Mouse (Mus musculus) C2C12 (cell line): ENCODE data around the gene Tmem209. TPM values are rescaled to one million over a fixed set of nuclear protein-coding genes. Genes with fewer than 3 reads are reported as not detected.

ENCODE experiments used
- H3K27me3 ChIP-seq: one replicate; pipeline ENCODE4 v1.6.1; 2011; ENCODE audit not compliant: control insufficient read depth, insufficient read depth, insufficient read length
- H3K36me3 ChIP-seq: one replicate; pipeline ENCODE4 v1.6.1; 2011; ENCODE audit not compliant: control insufficient read depth, insufficient read depth
- H3K4me3 ChIP-seq: one replicate; pipeline ENCODE4 v1.5.1; 2011; ENCODE audit warnings: mild to moderate bottlenecking, control low read depth; ENCODE audit not compliant: poor library complexity, insufficient read depth, severe bottlenecking
- H3K79me2 ChIP-seq: one replicate; pipeline ENCODE4 v1.6.1; 2011; ENCODE audit not compliant: control insufficient read depth, insufficient read depth
- H3K79me3 ChIP-seq: one replicate; pipeline ENCODE4 v1.6.1; 2011; ENCODE audit warnings: low read depth, control low read depth
- H3ac ChIP-seq: one replicate; pipeline ENCODE3; 2011; ENCODE audit warnings: low read depth; ENCODE audit not compliant: control insufficient read depth, insufficient read length
- CEBPB ChIP-seq: IDR thresholded peaks from one replicate; pipeline ENCODE4 v1.6.1; 2011; ENCODE audit warnings: low read depth, mild to moderate bottlenecking, control low read depth, moderate library complexity
- CTCF ChIP-seq: IDR thresholded peaks from one replicate; pipeline ENCODE4 v1.5.1; 2011; ENCODE audit not compliant: control insufficient read depth, insufficient read depth, insufficient read length
- FOSL1 ChIP-seq: IDR thresholded peaks from one replicate; pipeline ENCODE4 v1.8.0; 2011; ENCODE audit warnings: mild to moderate bottlenecking, low read length; ENCODE audit not compliant: poor library complexity, insufficient read depth, severe bottlenecking
- MAX ChIP-seq: IDR thresholded peaks from one replicate; pipeline ENCODE4 v1.6.1; 2011; ENCODE audit warnings: mild to moderate bottlenecking, control low read depth
- MYOD1 ChIP-seq: IDR thresholded peaks from one replicate; pipeline ENCODE4 v1.6.1; 2011; ENCODE audit warnings: low read depth; ENCODE audit not compliant: control insufficient read depth, insufficient read length
- MYOG ChIP-seq: IDR thresholded peaks from one replicate; pipeline ENCODE4 v1.6.1; 2011; ENCODE audit not compliant: control insufficient read depth, insufficient read length; ENCODE audit errors: extremely low read depth
- USF1 ChIP-seq: IDR thresholded peaks from one replicate; pipeline ENCODE4 v1.6.1; 2011; ENCODE audit warnings: low read depth, mild to moderate bottlenecking, control low read depth, moderate library complexity
- polyA plus RNA-seq: library from polyadenylated mRNA; unstranded; fragments of >200 nt; fragmentation: generic; extraction: Trizol; gene quantifications from one replicate; pipeline ENCODE4 v1.2.1, GENCODE M21; 2012; ENCODE audit warnings: missing spikeins

Tmem209 gene
- polyA plus RNA-seq, 1 experiment = 19.5 TPM

DNA sequence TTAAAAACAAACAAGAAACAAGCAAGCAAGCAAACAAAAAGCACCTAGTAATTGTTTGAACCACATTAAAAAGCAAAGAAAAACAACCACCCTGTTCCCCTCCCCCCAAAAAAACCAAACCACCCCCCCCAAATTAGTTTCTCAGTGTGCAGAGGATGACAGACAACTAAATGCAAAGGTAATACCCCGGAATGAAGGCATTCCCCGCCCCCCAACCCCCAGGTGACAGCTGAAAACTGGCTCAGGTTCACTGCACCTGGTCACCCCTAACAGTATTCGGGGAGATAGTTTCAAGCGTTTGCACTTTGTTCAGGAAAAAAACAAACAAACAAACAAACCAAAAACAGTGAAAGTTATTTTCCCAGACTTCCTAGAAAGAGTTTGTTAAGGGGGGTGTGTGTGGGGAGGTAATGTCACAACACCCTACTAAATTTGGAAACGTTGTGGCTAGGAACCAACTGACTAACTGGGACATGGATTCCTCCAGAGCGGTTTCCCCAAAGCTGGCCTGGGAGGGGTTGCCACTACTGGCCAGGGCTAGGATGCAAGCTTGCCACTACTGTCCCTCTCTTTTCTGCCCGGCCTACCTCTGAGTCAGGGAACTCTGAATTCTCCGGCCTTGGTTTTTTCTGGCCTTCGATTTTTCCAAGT lies 38.2 kb upstream of the Tmem209 start:
- no peaks in the 10 kb centered on the region for H3K36me3 ChIP-seq
- H3ac ChIP-seq = no peak overlapping the region
- no peaks in the 10 kb centered on the region for H3K27me3 ChIP-seq
- no peak overlapping the region for H3K4me3 ChIP-seq
- no peaks in the 10 kb centered on the region for H3K79me2 ChIP-seq
- no peak for TF ChIP-seq FOSL1
- TF ChIP-seq MYOD1 = no peak
- no peak for TF ChIP-seq MAX
- TF ChIP-seq CTCF = no peak
- TF ChIP-seq USF1 = no peak
- TF ChIP-seq CEBPB = no peak
- no peak for TF ChIP-seq MYOG
- H3K79me3 ChIP-seq = no peaks in the 10 kb centered on the region

DNA sequence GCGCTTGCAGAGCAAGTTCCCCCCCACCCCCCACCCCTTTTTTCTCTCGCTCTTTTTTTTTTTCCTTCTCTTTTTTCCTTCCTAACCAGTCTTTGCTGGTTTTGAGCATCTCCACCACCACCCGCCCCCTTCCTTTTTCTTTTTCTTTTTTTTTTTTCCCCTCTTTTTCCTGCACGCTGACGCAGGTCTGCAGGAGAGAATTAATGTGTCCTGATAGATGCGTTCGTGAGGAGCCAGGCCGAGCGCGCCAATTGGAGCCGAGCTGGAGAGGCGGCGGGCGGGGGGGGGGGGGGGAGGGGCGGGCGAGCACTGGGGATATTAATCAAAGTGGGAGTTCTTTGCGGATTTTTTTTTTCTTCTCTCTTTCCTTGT lies 37.7 kb upstream of the Tmem209 start:
- H3K27me3 ChIP-seq = no peaks in the 10 kb centered on the region
- TF ChIP-seq MAX = no peak
- no peak for TF ChIP-seq MYOG

GRCm38 (mm10) chr6:30546571-30547273 lies 37.1 kb upstream of the Tmem209 start:
- Histone ChIP-seq H3K4me3 (no peak overlapping the region), H3K27me3 (no peaks in the 10 kb centered on the region), H3K79me2 (no peaks in the 10 kb centered on the region), H3ac (no peak overlapping the region), H3K36me3 (no peaks in the 10 kb centered on the region), H3K79me3 (no peaks in the 10 kb centered on the region)
- TF ChIP-seq MYOG (no peak), MYOD1 (no peak), FOSL1 (no peak), CTCF (no peak), MAX (no peak), USF1 (no peak), CEBPB (no peak)

More for the DNA sequence above, 37.7 kb upstream of the Tmem209 start:
- Histone ChIP-seq H3K79me3 (no peaks in the 10 kb centered on the region), H3K36me3 (no peaks in the 10 kb centered on the region), H3K79me2 (no peaks in the 10 kb centered on the region), H3ac (no peak overlapping the region), H3K4me3 (no peak overlapping the region)

- Histone ChIP-seq H3ac (no peak overlapping the region), H3K79me2 (no peaks in the 10 kb centered on the region), H3K79me3 (no peaks in the 10 kb centered on the region), H3K36me3 (no peaks in the 10 kb centered on the region), H3K4me3 (no peak overlapping the region), H3K27me3 (no peaks in the 10 kb centered on the region)
- TF ChIP-seq MYOG = no peak
- no peak for TF ChIP-seq CTCF
- TF ChIP-seq MYOD1 = no peak
Observed at GRCm38 (mm10) chr6:30545689-30546088, 36.1 kb upstream of the Tmem209 start.

DNA sequence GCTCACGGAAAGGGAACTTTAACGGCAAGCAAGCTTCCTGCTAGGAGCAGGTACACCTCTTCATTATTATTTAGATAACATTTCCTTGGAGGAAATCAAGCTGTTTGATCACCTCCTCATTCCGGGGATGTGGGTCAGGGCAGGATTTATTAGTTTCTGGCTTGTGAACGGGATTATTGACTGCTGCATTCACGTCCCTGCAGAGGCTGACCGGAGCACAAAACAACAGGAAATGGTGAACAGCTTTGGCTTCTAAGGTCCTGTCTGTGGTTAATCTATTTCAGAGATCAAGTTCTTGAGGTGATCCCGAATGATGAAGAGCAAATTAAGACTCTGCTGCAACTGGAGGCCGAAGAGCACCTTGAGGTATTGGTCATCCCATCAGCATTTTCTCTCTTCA lies 34.3 kb upstream of the Tmem209 start:
- Histone ChIP-seq H3ac (no peak overlapping the region), H3K27me3 (no peaks in the 10 kb centered on the region), H3K36me3 (no peaks in the 10 kb centered on the region), H3K79me2 (no peaks in the 10 kb centered on the region), H3K4me3 (no peak overlapping the region), H3K79me3 (no peaks in the 10 kb centered on the region)
- no peak for TF ChIP-seq MAX
- no peak for TF ChIP-seq MYOG
- no peak for TF ChIP-seq CTCF
- TF ChIP-seq MYOD1 = no peak

DNA sequence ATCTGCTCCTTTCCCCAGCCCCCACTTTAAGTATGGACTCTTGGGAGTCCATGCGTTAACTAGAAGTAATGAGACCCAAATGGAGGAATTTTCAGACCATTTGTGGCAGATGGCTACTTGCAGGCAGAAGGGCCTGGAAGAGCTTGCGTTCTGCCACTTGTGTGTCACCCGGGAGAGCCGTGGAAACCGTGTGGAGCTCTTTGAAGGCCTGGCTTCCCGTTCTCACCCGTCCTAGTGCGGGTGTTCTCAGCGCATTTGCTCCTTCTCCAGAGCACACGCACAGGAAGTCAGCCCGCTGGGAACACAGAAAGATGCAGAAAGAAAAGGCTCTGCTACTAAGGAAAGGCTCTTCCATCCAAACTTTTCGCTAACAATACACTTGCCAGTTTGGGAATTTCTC lies 33.5 kb upstream of the Tmem209 start:
- Histone ChIP-seq H3K36me3 (no peaks in the 10 kb centered on the region), H3K27me3 (no peaks in the 10 kb centered on the region), H3ac (no peak overlapping the region), H3K79me3 (no peaks in the 10 kb centered on the region), H3K4me3 (no peak overlapping the region), H3K79me2 (no peaks in the 10 kb centered on the region)
- no peak for TF ChIP-seq CTCF
- TF ChIP-seq MAX = no peak
- TF ChIP-seq CEBPB = no peak
- TF ChIP-seq FOSL1 = no peak
- TF ChIP-seq USF1 = no peak
- TF ChIP-seq MYOG = no peak
- TF ChIP-seq MYOD1 = no peak
